Mouse (Mus musculus) G1E (cell line): ENCODE results near the gene Mettl2. TPM values are rescaled to one million over a fixed set of nuclear protein-coding genes. Genes with fewer than 3 reads are reported as not detected.
"Not testable (repeated sequence)": the region's sequence is repeated elsewhere in the genome, so short reads cannot be mapped to it uniquely, and the experiment has no call there.

Source experiments
- ATAC-seq: 2 replicates; pipeline ENCODE4 v1.8.0; 2016; ENCODE audit warnings: mild to moderate bottlenecking; ENCODE audit not compliant: insufficient number of reproducible peaks, poor library complexity, low FRiP score, severe bottlenecking; ENCODE audit errors: extremely low read depth
- DNase-seq: peaks from one replicate; pipeline ENCODE4 v3.0.0; 2012; ENCODE audit warnings: low spot score
- H3K27me3 ChIP-seq: 2 replicates; pipeline ENCODE4 v1.6.1; 2012; ENCODE audit warnings: mild to moderate bottlenecking, low read length, inconsistent platforms; ENCODE audit not compliant: insufficient read depth
- H3K36me3 ChIP-seq: replicated peaks from 2 replicates; pipeline ENCODE3; 2012; ENCODE audit warnings: mild to moderate bottlenecking, inconsistent platforms
- H3K4me1 ChIP-seq: 2 replicates; pipeline ENCODE4 v1.6.1; 2012; ENCODE audit warnings: low read depth, low read length, inconsistent platforms, mixed read lengths; ENCODE audit not compliant: insufficient read depth
- H3K4me3 ChIP-seq: 2 replicates; pipeline ENCODE4 v1.5.1; 2012; ENCODE audit warnings: low read depth, mild to moderate bottlenecking, inconsistent platforms, low read length, moderate library complexity, mixed read lengths
- H3K9me3 ChIP-seq: replicated peaks from 2 replicates; pipeline ENCODE4 v1.6.1; 2012; ENCODE audit warnings: inconsistent platforms
- CTCF ChIP-seq: IDR thresholded peaks from 2 replicates; pipeline ENCODE4 v1.5.1; 2012; ENCODE audit warnings: low read depth, low read length, inconsistent platforms, mixed read lengths
- GATA1 ChIP-seq: IDR thresholded peaks from 2 replicates; pipeline ENCODE4 v1.6.1; 2012; ENCODE audit warnings: borderline replicate concordance, low read length, inconsistent platforms, mixed read lengths
- GATA2 ChIP-seq: IDR thresholded peaks from 2 replicates; pipeline ENCODE4 v1.6.1; 2012; ENCODE audit warnings: low read depth, low read length, inconsistent platforms, borderline replicate concordance
- POLR2AphosphoS5 ChIP-seq: IDR thresholded peaks from 2 replicates; pipeline ENCODE4 v1.6.1; 2012; ENCODE audit warnings: low read depth, low read length, inconsistent platforms; ENCODE audit not compliant: insufficient replicate concordance
- TAL1 ChIP-seq: conservative IDR thresholded peaks from 2 replicates; pipeline ENCODE4 v1.6.1; 2012; ENCODE audit warnings: low read depth, low read length, inconsistent platforms, mixed read lengths
- polyA plus RNA-seq: library from polyadenylated mRNA; stranded (reverse); fragments of >175 nt; gene quantifications from 2 replicates; pipeline ENCODE4 v1.2.3, GENCODE M21; 2012
- total RNA-seq, 2 experiments: library from RNA; stranded (forward) in 1 of 2; stranded (reverse) in 1 of 2; fragments of 200-1000 nt in 1 of 2; fragments of >200 nt in 1 of 2; fragmentation: Nextera tagmentation in 1 of 2; gene quantifications; 2 replicates each; pipeline ENCODE4 v1.2.3; 2014 to 2017

Mettl2 gene
- total and polyA plus RNA-seq, 3 experiments = 14.9 to 62.9 (median 35.5) TPM

DNA sequence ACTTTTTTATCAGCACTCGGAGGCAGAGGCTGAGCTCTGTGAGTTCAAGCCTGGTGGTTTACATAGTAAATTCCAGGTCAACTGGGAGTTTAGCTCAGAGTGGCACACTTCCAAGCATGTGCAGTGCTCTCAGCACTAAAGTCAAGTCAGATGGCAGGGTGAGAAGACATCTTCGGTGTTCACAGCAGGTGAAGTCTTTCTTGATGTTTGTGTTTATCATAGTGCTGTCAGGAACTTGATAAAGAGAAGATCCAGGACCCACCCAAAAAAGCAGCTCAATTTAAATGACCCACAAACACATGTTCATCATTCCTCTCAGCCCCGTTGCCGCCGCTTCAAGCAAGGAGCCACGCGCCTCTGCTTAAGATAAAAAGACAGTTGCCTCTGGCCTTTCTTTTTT, 9.5 kb downstream of the Mettl2 start:
- no peak for TF ChIP-seq POLR2AphosphoS5
- no peak for TF ChIP-seq TAL1
- TF ChIP-seq GATA2 = no peak
- no peak for TF ChIP-seq CTCF
- TF ChIP-seq GATA1 = no peak
- peaks cover 99% of the 10 kb centered on the region for H3K36me3 ChIP-seq
- no peak for ATAC-seq
- peaks cover 7% of the 10 kb centered on the region; the same call in 1 of the 2 replicates for H3K4me1 ChIP-seq
- no peaks in the 10 kb centered on the region; the same call in 1 of the 2 replicates for H3K27me3 ChIP-seq
- no peak for DNase-seq
- H3K4me3 ChIP-seq = no peak overlapping the region
- no peaks in the 10 kb centered on the region for H3K9me3 ChIP-seq

DNA sequence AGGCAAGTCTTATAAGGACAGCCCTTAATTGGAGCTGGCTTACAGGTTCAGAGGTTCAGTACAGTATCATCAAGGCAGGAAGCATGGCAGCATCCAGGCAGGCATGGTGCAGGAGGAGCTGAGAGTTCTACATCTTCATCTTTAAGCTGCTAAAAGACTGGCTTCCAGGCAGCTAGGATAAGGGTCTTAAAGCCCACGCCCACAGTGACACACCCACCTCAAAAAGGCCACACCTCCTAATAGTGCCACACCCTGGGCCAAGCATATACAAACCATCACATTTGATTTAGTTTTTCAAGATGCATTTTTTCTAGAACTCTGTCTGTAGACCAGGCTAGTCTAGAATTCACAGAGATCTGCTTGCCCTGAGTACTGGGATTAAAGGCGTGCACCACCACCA, 11.0 kb downstream of the Mettl2 start:
- not testable (repeated sequence) for DNase-seq, H3K27me3 ChIP-seq, ATAC-seq, H3K4me3 ChIP-seq, H3K9me3 ChIP-seq
- Histone ChIP-seq H3K4me1 (peaks cover 13% of the 10 kb centered on the region), H3K36me3 (peaks cover 98% of the 10 kb centered on the region)

DNA sequence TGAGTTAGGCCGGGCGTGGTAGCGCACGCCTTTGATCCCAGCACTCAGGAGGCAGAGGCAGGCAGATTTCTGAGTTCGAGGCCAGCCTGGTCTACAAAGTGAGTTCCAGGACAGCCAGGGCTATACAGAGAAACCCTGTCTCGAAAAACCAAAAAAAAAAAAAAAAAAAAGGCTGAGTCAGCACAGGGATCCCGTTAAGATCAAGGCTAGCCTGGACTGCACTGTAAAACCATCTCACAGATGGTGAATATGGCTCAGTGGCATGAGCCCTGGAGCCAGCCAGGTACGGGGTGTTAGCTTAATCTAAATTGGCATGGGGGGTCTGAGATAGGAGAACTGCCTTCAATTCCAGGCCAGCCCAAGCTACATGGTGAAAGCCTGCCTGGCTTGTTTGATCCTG, 14.3 kb downstream of the Mettl2 start:
- not testable (repeated sequence) for H3K27me3 ChIP-seq, H3K4me3 ChIP-seq, DNase-seq, ATAC-seq, H3K9me3 ChIP-seq
- Histone ChIP-seq H3K4me1 (peaks cover 29% of the 10 kb centered on the region), H3K36me3 (peaks cover 66% of the 10 kb centered on the region)

DNA sequence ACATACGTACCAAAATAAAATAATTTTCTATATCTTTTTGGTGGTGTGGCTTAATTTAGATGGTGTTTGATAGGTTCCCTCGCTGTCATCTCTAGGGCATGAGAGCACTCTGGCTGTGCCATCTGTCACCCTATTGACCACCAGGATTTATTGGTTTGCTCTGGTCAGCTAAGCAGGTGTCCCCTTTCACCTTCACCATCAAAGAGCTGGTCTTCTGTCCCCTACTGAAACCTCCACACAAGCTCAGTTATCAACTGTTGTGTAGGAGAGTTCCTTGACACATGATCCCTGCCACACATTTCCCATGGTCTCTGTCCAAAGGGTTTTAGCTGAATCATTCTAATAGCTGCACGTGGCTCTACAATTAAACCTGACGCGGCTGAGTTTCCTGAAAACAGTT, 14.9 kb downstream of the Mettl2 start:
- peaks cover 60% of the 10 kb centered on the region for H3K36me3 ChIP-seq
- ATAC-seq (no peak), DNase-seq (no peak)
- H3K4me3 ChIP-seq = no peak overlapping the region
- H3K9me3 ChIP-seq = no peaks in the 10 kb centered on the region
- peaks cover 31% of the 10 kb centered on the region for H3K4me1 ChIP-seq
- H3K27me3 ChIP-seq = no peaks in the 10 kb centered on the region; the same call in 1 of the 2 replicates
- TF ChIP-seq GATA1 = no peak
- no peak for TF ChIP-seq TAL1
- TF ChIP-seq CTCF = no peak
- TF ChIP-seq POLR2AphosphoS5 = no peak
- TF ChIP-seq GATA2 = no peak

DNA sequence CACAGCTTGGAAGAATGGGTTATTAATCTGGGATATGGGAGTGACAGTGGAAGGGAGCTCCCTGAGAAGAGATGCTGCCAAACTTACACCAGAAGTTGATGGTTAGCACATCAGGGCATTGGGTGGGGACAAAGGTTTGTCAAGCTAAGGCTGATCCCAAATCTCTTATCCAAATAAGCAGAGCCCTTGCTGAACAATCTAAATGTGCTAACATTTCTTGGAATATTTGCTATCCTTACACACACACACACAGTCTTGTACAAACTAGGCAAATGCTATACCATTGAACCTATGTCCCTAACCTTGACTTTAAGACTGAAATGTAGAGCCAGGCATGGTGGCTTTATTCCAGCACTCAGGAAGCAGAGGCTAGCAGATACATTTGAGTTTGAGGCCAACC, 17.3 kb downstream of the Mettl2 start:
- ATAC-seq = no peak
- H3K4me1 ChIP-seq = peaks cover 37% of the 10 kb centered on the region
- no peak for DNase-seq

DNA sequence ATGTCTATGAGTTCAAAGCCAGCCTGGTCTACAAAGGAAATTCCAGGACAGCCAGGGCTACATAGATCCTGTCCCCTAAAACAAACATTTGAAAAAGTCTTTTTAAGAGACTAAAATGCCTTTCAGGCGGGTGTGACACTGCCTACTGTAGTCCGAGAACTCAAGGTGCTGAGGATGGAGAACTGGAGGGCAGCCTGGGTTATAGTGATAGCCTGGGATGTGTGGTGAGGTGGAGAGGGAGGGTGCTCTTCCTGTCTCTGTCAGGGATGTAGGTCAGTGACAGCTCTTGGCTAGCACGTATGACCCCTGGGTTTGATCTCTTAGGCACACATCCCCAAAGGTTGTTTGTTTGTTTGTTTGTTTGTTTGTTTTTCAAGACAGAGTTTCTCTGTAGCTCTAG, 17.9 kb downstream of the Mettl2 start:
- H3K4me1 ChIP-seq = peaks cover 40% of the 10 kb centered on the region
- H3K27me3 ChIP-seq = no peaks in the 10 kb centered on the region; the same call in 1 of the 2 replicates
- no peak for ATAC-seq
- no peak overlapping the region for H3K4me3 ChIP-seq
- TF ChIP-seq GATA2 (no peak), TAL1 (no peak), GATA1 (no peak), CTCF (no peak), POLR2AphosphoS5 (no peak)
- no peak for DNase-seq
- no peaks in the 10 kb centered on the region for H3K9me3 ChIP-seq
- peaks cover 31% of the 10 kb centered on the region for H3K36me3 ChIP-seq

More for the DNA sequence above, 17.3 kb downstream of the Mettl2 start:
- no peak overlapping the region for H3K4me3 ChIP-seq
- no peak for TF ChIP-seq GATA2
- no peak for TF ChIP-seq CTCF
- TF ChIP-seq POLR2AphosphoS5 = no peak
- no peak for TF ChIP-seq GATA1
- no peak for TF ChIP-seq TAL1
- peaks cover 36% of the 10 kb centered on the region for H3K36me3 ChIP-seq
- no peaks in the 10 kb centered on the region; the same call in 1 of the 2 replicates for H3K27me3 ChIP-seq
- H3K9me3 ChIP-seq = no peaks in the 10 kb centered on the region

DNA sequence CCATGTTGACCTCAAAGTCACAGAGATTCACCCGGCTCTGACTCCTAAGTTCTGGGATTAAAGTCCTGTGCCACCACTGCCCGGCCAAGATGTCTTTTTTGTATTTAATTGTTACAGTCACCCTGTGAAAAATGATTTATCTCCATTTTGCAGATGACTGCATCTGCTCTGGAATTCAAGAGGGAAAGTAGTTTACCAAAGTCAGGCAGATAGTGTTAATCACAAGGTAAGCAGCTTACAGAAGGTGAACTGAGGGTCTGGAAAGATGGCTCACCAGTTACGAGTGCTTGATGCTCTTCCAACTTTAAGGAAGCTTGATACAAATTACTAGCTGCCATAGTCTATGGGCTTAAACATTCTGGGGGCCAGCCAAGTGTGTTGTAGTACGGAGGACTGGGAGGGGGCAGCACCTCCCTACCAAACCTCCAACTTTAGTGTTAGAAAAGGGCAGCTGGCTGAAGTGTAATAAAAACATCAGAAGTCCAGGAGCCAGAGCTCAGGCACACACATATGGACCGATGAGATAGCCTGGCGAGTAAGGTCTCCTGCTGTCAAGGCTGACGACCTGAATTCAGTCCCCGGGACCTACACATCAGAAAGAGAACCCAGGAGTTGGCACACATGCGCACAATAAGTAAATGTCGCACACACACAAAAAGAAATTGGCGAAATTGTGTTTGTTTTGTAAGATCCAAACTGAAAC, 18.4 kb downstream of the Mettl2 start:
- Histone ChIP-seq H3K4me1 (peaks cover 43% of the 10 kb centered on the region), H3K27me3 (no peaks in the 10 kb centered on the region), H3K36me3 (peaks cover 26% of the 10 kb centered on the region), H3K4me3 (no peak overlapping the region), H3K9me3 (no peaks in the 10 kb centered on the region)
- DNase-seq (no peak), ATAC-seq (no peak)
- TF ChIP-seq TAL1 (no peak), CTCF (no peak), POLR2AphosphoS5 (no peak), GATA1 (no peak), GATA2 (no peak)
